Mouse (Mus musculus) ES-E14 (cell line): Measurements from ENCODE around the gene Itga11. TPM values are rescaled to one million over a fixed set of nuclear protein-coding genes. Genes with fewer than 3 reads are reported as not detected.

ENCODE experiments used
- DNase-seq: peaks from one replicate; pipeline ENCODE4 v3.0.0-alpha.2; 2013; ENCODE audit warnings: low read depth, low spot score
- H3K27ac ChIP-seq: 2 replicates; pipeline ENCODE4 v1.5.1; 2012; ENCODE audit warnings: low read depth, mild to moderate bottlenecking, low read length, moderate library complexity, mixed read lengths; ENCODE audit not compliant: poor library complexity, insufficient read depth, severe bottlenecking
- H3K36me3 ChIP-seq: 2 replicates; pipeline ENCODE4 v1.6.1; 2012; ENCODE audit warnings: mild to moderate bottlenecking, low read length, moderate library complexity, mixed read lengths; ENCODE audit not compliant: control insufficient read depth, poor library complexity, insufficient read depth, severe bottlenecking
- H3K4me1 ChIP-seq, 2 experiments: fragments of 150-350 bp in 1 of 2; sonication (generic) in 1 of 2; 2 replicates each; pipeline ENCODE4 v1.6.1; 2012; ENCODE audit warnings: low read length in 2 of 2, mild to moderate bottlenecking in 1 of 2, mixed read lengths in 1 of 2; ENCODE audit not compliant: control insufficient read depth in 2 of 2, insufficient read depth in 2 of 2, poor library complexity in 1 of 2
- H3K4me3 ChIP-seq, 2 experiments: fragments of 150-350 bp in 1 of 2; sonication (generic) in 1 of 2; 2 replicates each; pipeline ENCODE4 v1.5.1; 2012; ENCODE audit warnings: low read length in 2 of 2, low read depth in 1 of 2, mild to moderate bottlenecking in 1 of 2, mixed read lengths in 1 of 2; ENCODE audit not compliant: insufficient read depth in 1 of 2, poor library complexity in 1 of 2, severe bottlenecking in 1 of 2
- H3K9ac ChIP-seq: 2 replicates; pipeline ENCODE4 v1.6.1; 2012; ENCODE audit warnings: low read depth, mild to moderate bottlenecking, low read length, mixed read lengths; ENCODE audit not compliant: poor library complexity, insufficient read depth, severe bottlenecking
- H3K9me3 ChIP-seq: fragments of 150-350 bp; sonication (generic); 2 replicates; pipeline ENCODE4 v1.6.1; 2012; ENCODE audit warnings: low read depth, mild to moderate bottlenecking, low read length; ENCODE audit not compliant: control insufficient read depth, insufficient read depth
- CHD2 ChIP-seq: IDR thresholded peaks from 2 replicates; pipeline ENCODE4 v1.6.1; 2014; ENCODE audit warnings: mild to moderate bottlenecking, low read depth, low read length, inconsistent platforms
- HCFC1 ChIP-seq: IDR thresholded peaks from 2 replicates; pipeline ENCODE4 v1.6.1; 2012; ENCODE audit warnings: low read length, inconsistent platforms, borderline replicate concordance; ENCODE audit not compliant: insufficient read depth
- MAFK ChIP-seq: IDR thresholded peaks from 2 replicates; pipeline ENCODE4 v1.6.1; 2014; ENCODE audit warnings: mild to moderate bottlenecking, low read depth, low read length, inconsistent platforms; ENCODE audit not compliant: insufficient read depth
- ZC3H11A ChIP-seq: IDR thresholded peaks from 2 replicates; pipeline ENCODE4 v1.6.1; 2012; ENCODE audit warnings: low read depth, mild to moderate bottlenecking, inconsistent platforms, low read length, borderline replicate concordance
- ZNF384 ChIP-seq: IDR thresholded peaks from 2 replicates; pipeline ENCODE4 v1.6.1; 2012; ENCODE audit warnings: low read depth, low read length, inconsistent platforms
- in situ Hi-C, 2 experiments: fragments of 600-800 bp; cut with MboI; formaldehyde crosslinking; loops; one replicate each; pipeline ENCODE4 v1.15.1; 2025; ENCODE audit warnings: low sequenced_read_pairs in 2 of 2, inconsistent platforms in 1 of 2; ENCODE audit not compliant: unreplicated experiment in 2 of 2
- total RNA-seq: library from RNA; depleted of rRNA; stranded (reverse); fragments of 300-350 nt; gene quantifications from 2 replicates; pipeline ENCODE4 v1.2.3, GENCODE M21; 2012

Gene Itga11
- total RNA-seq, 1 experiment: 1.3 TPM

GRCm38 (mm10) chr9:62640188-62640587 is 37.4 kb upstream of the Itga11 start:
- H3K4me3 ChIP-seq: no peak overlapping the region
- no peaks in the 10 kb centered on the region for H3K4me1 ChIP-seq
- TF ChIP-seq MAFK: no peak
- no peak for TF ChIP-seq ZNF384
- no peak for TF ChIP-seq HCFC1
- TF ChIP-seq CHD2: no peak
- no peak for TF ChIP-seq ZC3H11A
- in situ Hi-C loops: no loop called here
- H3K9ac ChIP-seq: no peak overlapping the region
- H3K36me3 ChIP-seq: no peaks in the 10 kb centered on the region
- H3K9me3 ChIP-seq: no peaks in the 10 kb centered on the region
- H3K27ac ChIP-seq: no peak overlapping the region
- DNase-seq: no peak

- no peak overlapping the region for H3K9ac ChIP-seq
- DNase-seq: no peak
- H3K4me3 ChIP-seq: no peak overlapping the region
- in situ Hi-C loops: no loop called here
- no peaks in the 10 kb centered on the region for H3K4me1 ChIP-seq
- no peaks in the 10 kb centered on the region for H3K9me3 ChIP-seq
- no peak overlapping the region for H3K27ac ChIP-seq
- no peaks in the 10 kb centered on the region for H3K36me3 ChIP-seq
- TF ChIP-seq MAFK: no peak
- no peak for TF ChIP-seq ZNF384
- TF ChIP-seq HCFC1: no peak
- TF ChIP-seq ZC3H11A: no peak
- TF ChIP-seq CHD2: no peak
Measured at GRCm38 (mm10) chr9:62645716-62646400, 31.8 kb upstream of the Itga11 start.

- TF ChIP-seq CHD2 (no peak), ZC3H11A (no peak)
- Histone ChIP-seq H3K27ac (no peak overlapping the region), H3K4me3 (no peak overlapping the region), H3K9me3 (no peaks in the 10 kb centered on the region), H3K4me1 (no peaks in the 10 kb centered on the region), H3K36me3 (no peaks in the 10 kb centered on the region), H3K9ac (no peak overlapping the region)
- DNase-seq: no peak
- in situ Hi-C loops: no loop called here
Measured at GRCm38 (mm10) chr9:62646721-62647183, 30.9 kb upstream of the Itga11 start.

- in situ Hi-C loops: no loop called here
- Histone ChIP-seq H3K9me3 (no peaks in the 10 kb centered on the region), H3K4me3 (no peak overlapping the region), H3K9ac (no peak overlapping the region), H3K27ac (no peak overlapping the region), H3K4me1 (no peaks in the 10 kb centered on the region), H3K36me3 (no peaks in the 10 kb centered on the region)
- DNase-seq: peak; percentile 12
- no peak for TF ChIP-seq HCFC1
- TF ChIP-seq MAFK: no peak
- no peak for TF ChIP-seq ZNF384
- TF ChIP-seq CHD2: peak; percentile 93
Measured at GRCm38 (mm10) chr9:62649444-62649843, 28.2 kb upstream of the Itga11 start.

GRCm38 (mm10) chr9:62650764-62651163 is 26.9 kb upstream of the Itga11 start:
- Histone ChIP-seq H3K9me3 (no peaks in the 10 kb centered on the region), H3K9ac (no peak overlapping the region), H3K36me3 (no peaks in the 10 kb centered on the region), H3K4me3 (no peak overlapping the region), H3K27ac (no peak overlapping the region), H3K4me1 (no peaks in the 10 kb centered on the region)
- in situ Hi-C loops: no loop called here
- no peak for TF ChIP-seq ZNF384
- no peak for TF ChIP-seq MAFK
- no peak for TF ChIP-seq HCFC1
- no peak for TF ChIP-seq CHD2
- TF ChIP-seq ZC3H11A: no peak
- DNase-seq: no peak
